Mouse (Mus musculus): ENCODE measurements around the gene Hist1h2ag.

DNA sequence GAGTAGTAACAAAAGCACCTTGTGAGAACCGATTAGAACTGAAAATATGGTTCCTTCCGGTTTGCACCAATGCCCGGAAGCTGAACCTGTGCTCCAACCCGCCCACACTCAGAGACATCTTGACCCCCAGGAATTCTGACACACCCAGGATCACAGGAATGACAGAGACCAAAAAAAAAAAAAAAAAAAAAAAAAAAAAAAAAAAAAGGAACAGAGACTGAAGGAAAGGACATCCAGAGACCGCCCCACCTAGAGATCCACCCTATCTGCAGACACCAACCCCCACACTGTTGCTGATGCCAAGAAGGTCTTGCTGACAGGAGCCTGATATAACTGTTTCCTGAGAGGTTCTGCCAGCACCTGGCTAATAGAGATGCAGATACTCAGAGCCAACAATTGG, 50.2 kb downstream of the Hist1h2ag start:
- TF ChIP-seq CTCF (IDR thresholded peaks at IDR 0.05; ENCODE audit: extremely low read depth, insufficient read depth, insufficient read length, insufficient replicate concordance) (no peak), POLR2A (IDR thresholded peaks at IDR 0.05; ENCODE audit: low read depth, low read length) (no peak)
